Mouse (Mus musculus) CD8-positive naive resting alpha-beta T cell, adult 57 days (primary cell): ENCODE results near the gene Tas2r104. TPM values are rescaled to one million over a fixed set of nuclear protein-coding genes. Genes with fewer than 3 reads are reported as not detected.

Source experiments
- total RNA-seq: library from RNA; stranded (reverse); gene quantifications from one replicate; pipeline ENCODE4 v1.2.4, GENCODE M21; 2023

Gene Tas2r104
- not detected for total RNA-seq

GRCm38 (mm10) chr6:131685644-131686043 is at the start of gene Tas2r104:
TSS of gene Tas2r104 (minus strand) at chr6:131685744.

GRCm38 (mm10) chr6:131689963-131690362 is 4.4 kb upstream of the Tas2r104 start, which contains the start of gene Tas2r114:
TSS of gene Tas2r114 (minus strand) at chr6:131690063.

GRCm38 (mm10) chr6:131687395-131687794 is 1.9 kb upstream of the Tas2r104 start, which contains the start of gene Tas2r105:
TSS of gene Tas2r105 (minus strand) at chr6:131687495.

GRCm38 (mm10) chr6:131678786-131679185 is 6.8 kb downstream of the Tas2r104 start, which contains the start of gene Tas2r106:
TSS of gene Tas2r106 (minus strand) at chr6:131678886.

GRCm38 (mm10) chr6:131660049-131660448 is 25.5 kb downstream of the Tas2r104 start, which contains the start of gene Tas2r107:
TSS of gene Tas2r107 (minus strand) at chr6:131660149.

Other genes with a start within 250 kb of the Tas2r104 start
- gene 5430401F13Rik, start 199.3 kb downstream of the Tas2r104 start, total RNA-seq: not detected
- not detected for gene Gm6619, start 199.3 kb downstream of the Tas2r104 start, total RNA-seq
- gene Tas2r130, start 54.8 kb downstream of the Tas2r104 start, total RNA-seq: not detected
- gene Tas2r107, start 25.6 kb downstream of the Tas2r104 start, total RNA-seq: not detected
- not detected for gene Tas2r106, start 6.9 kb downstream of the Tas2r104 start, total RNA-seq
- not detected for gene Tas2r105, start 1.8 kb upstream of the Tas2r104 start, total RNA-seq
- not detected for gene Tas2r114, start 4.3 kb upstream of the Tas2r104 start, total RNA-seq